Mouse (Mus musculus) myocyte (in vitro differentiated cells): Measurements from ENCODE around the gene Syt8.

Experiments
- POLR2AphosphoS2 ChIP-seq: IDR thresholded peaks from one replicate; pipeline ENCODE4 v1.6.1; 2011; ENCODE audit warnings: low read depth, control low read depth; ENCODE audit not compliant: insufficient read length
- TCF12 ChIP-seq: IDR thresholded peaks from one replicate; pipeline ENCODE4 v1.6.1; 2011; ENCODE audit warnings: mild to moderate bottlenecking, control low read depth; ENCODE audit not compliant: poor library complexity, insufficient read depth, severe bottlenecking

DNA sequence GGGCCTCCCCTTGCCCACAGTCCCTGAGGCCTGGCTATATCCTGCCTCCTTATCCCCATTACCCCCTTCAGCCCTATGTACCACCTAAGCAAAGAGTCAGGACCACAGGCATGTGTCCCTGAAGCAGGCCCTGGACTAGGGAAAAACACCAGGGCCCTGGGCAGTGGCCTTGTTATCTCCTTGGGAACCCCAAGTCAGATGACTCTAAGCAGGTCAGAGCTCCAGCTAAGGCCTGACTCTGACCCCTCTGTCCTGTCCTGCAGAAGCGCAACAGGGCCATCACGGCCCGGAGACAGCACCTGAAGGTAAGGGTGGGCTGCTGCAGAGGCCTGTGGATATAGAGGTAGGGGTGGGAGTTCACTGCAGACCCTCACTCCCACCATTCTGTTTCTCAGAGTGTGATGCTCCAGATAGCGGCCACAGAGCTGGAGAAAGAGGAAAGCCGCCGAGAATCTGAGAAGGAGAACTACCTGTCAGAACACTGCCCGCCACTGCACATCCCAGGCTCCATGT lies 8.3 kb downstream of the Syt8 start:
- TF ChIP-seq TCF12, result no peak
- no peak for TF ChIP-seq POLR2AphosphoS2
